Mouse (Mus musculus): ENCODE data around the gene Csnka2ip.

Csnka2ip gene

GRCm38 (mm10) chr16:64602308-64602707 lies at the start of gene Csnka2ip:
Csnka2ip (minus strand) TSS chr16:64602408.
- DNase-seq (ENCODE audit: low read depth, low spot score), result no peak

GRCm38 (mm10) chr16:64649594-64650290 lies 47.5 kb upstream of the Csnka2ip start:
- DNase-seq (ENCODE audit: low read depth, low spot score), result no peak

DNA sequence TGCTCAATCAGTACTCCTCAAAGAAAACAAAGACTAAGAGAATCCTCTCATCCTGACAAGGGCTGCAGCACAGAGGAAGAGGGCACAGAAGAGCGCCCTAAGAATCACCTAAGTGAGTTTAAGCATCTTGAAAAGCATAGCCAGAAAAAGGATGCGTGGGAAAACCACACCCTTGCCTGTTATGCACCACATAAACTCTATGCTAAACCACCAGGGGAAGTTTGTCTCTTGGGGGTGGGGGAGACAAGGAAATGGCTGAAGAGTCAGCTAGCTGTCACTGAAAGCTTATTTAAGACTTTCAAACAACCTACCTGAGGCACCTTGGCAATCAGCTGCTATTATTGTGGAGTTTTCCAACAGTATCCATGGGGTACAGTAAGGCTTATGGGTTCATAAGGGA lies 45.6 kb upstream of the Csnka2ip start:
- DNase-seq (ENCODE audit: low read depth, low spot score), result no peak

DNA sequence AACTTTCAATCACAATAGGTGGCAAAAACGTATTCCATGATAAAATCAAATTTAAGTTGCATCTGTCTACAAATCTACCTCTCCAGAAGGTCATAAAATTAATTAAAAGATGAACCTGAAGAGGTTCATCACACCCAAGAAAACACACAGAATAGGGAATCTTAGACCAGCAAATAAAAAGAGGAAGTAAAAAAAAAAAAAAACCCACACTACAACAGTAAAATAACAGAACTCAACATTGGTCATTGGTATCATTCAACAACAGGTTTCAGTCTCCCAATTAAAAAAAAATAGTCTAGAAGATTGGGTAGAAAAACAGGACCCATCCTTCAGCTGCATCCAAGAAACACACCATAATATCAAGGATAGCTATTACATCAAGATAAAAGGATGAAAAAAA lies 32.9 kb upstream of the Csnka2ip start:
- DNase-seq (ENCODE audit: low read depth, low spot score), result no peak

DNA sequence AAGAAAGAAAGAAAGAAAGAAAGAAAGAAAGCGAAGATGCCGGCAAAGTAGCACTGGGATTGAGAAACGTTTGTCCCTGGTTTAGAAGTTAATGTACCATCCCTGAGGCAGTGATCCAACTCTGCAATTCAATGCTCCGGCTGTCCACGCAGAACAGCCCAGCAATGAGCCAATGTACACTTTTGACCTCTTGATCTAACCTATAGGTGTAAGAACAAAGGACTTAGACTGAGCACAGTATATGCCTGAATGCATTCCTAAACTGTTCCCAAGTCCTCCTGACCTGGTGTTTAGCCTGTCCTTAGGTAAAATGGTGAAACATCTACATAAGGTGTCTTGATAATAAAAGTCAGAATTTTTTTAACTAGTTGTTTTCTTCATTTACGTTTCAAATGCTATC lies 17.9 kb upstream of the Csnka2ip start:
- no peak for DNase-seq (ENCODE audit: low read depth, low spot score)

- DNase-seq (ENCODE audit: low read depth, low spot score), result no peak
Observed at GRCm38 (mm10) chr16:64614648-64615047, 12.4 kb upstream of the Csnka2ip start.

DNA sequence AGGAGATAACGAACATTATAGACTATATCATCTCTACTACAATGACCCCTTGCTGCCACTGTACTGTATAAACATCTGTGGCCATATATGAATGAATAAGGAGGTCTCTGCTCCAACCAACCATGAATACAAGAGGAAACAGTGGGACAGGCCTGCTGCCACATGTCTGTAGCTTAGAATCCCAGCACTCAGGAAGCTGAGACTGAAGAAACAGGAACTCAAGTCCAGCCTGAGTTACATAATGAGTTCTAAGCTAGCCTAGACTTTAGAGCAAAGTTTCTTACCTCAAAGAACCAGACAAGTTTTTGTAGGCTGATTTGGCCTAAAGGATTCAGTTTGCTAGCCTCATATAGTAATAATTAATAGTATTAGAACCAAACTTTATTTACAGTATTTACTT lies 5.6 kb upstream of the Csnka2ip start:
- no peak for DNase-seq (ENCODE audit: low read depth, low spot score)

DNA sequence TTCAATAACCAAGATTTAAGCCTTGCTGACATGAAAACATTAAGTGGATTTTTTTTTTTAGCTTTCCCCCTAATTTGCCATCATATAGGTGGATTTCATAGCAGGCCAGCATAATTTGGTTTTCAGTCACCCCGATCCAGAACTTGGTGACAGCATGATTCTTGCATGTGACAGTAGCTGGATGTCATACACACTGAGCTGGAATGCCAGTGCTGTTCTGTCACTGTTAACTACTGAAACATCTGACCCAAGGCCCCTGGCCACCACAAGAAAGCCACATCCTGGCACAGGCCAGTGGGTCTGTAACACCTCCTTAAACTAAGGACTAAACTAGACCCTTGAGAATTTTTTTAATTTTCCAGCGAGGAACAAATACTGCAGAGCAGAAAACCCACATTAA lies 15.4 kb downstream of the Csnka2ip start:
- no peak for DNase-seq (ENCODE audit: low read depth, low spot score)

DNA sequence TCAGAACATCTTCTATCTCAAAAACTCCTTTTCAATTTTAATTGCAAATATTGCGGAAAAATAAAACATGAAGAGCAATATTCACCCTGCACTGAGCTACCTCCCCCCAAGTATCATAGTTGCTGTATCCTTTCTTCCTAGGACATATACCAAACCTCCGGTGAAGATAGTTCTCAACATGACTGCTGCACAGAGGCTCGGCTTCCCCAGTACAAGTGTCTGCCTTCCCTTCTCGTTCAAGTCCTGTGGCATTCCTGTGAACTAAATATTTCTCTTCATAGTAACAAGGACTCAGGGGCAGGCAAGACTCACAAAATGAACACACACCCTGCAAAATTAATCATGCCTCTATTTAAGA lies 16.0 kb downstream of the Csnka2ip start:
- DNase-seq (ENCODE audit: low read depth, low spot score), result no peak

DNA sequence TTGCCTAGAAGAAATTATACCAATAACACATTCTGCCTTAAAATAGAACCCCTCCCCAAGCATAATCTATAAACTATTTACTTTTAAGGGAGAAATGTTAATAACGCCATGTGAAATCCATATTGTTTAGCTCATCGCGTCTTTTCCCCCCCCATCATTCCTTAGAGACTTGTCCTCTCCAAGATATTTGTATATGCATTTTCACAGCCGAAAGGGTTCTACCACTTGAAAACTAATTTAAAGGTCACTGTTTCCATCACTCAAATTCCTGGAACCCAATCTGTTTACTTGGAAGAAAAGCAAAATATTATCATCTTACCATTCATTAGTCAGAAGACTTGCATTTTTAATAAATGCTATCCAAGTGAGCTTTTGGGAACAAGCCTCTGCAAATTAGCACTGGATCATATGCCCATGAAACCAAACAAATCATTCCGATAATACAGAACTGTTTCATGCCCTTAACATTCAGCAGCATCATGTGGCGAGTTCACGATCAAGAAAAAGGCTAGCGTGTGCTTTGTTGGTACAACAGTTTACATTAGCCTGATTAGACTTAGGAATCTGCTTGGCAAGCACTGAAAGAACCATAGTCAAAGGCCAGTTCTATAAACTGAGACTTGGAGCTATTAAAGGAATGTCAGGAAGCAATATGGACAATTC lies 16.5 kb downstream of the Csnka2ip start:
- no peak for DNase-seq (ENCODE audit: low read depth, low spot score)

DNA sequence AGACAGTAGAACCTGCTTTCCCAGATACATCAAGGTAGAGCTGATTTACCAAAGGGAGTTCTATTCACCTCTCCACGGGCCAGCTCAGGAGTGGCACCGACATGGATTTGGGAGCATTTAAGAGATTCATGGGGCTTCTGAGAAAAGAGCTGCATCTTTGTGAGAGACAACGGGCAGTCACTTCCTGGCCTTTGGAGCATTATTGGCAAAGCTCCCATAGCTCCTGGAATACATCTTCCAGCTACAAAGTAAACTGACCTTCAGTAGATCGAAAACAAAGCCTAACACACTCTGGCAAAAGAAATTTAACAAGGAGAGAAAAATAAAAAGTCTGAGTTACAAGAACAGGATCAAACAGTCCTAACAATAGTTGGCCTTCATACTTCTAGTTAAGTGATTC lies 17.6 kb downstream of the Csnka2ip start:
- no peak for DNase-seq (ENCODE audit: low read depth, low spot score)

DNA sequence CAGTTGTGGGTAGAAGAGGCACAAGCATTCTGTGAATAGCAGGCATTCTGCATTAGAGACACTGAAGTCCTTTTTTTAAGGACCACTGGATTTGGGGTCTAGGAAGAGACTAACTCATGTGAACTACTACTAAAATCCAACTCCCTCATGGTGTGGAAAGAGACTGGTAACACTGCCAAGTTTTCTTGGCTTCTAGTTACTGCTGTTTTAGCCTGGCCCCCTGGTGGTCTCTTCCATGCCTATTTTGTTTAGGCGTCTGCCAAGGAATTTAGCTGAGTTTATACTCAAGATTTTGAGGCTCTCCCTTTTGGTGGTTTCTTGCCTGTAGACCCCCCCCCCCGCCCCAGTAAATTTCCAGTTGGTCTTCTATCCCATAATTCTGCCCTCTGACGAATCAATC lies 18.8 kb downstream of the Csnka2ip start:
- DNase-seq (ENCODE audit: low read depth, low spot score), result no peak

DNA sequence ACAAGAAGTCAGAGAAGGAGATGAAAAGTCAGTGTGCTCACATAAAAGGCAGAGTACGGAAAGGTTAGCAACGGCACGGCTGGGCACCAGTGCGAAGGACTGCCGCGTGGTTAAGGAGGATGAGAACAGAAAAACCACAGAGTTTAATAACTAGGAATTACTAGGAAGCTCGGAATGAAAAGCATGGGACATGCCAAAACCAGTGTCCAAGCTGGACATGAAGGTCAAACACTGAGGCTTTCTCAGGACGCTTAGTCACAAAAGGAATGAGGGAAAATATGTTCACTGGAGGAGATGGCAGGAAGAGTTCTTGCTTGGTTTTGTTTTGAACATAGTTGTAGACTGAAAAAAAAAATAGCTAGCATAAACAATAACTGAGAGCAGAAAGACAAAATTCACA lies 32.7 kb downstream of the Csnka2ip start:
- DNase-seq (ENCODE audit: low read depth, low spot score), result no peak

DNA sequence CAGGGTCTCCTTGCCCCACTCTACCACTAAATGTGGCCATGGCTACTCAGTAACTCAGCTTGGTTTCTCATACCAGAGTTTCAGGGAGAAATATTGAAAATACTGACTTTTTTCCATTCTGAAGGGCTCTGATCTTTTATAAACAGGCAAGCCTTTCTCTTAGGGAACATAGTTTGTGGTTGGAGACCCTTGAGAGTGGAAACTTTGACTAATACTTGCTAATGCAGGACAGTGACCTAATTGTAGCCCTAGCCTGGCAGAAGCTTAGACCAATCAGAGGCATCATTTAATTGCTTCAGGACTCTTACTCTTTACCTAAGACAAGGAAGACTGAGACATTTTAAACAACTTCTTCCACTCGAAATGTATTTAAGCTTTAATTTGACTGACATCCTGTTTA lies 39.1 kb downstream of the Csnka2ip start:
- DNase-seq (ENCODE audit: low read depth, low spot score), result no peak

DNA sequence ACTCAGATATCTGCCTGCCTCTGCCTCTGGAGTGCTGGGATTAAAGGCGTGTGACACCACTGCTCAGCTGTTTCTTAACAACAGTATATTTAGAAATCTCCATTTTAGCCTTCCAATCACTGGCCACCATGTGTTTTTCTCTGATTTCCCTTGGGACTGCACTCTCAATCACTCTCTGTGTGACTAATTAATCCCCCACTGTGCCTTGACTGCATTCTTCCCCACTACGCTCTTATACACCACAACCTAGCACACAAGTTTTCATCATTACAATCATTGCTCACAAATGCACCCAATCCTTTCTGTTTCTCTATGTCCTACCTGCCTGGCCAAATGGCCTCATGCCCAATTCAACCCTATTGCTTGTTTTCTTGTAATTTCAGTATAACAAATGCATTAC lies 43.7 kb downstream of the Csnka2ip start:
- no peak for DNase-seq (ENCODE audit: low read depth, low spot score)

DNA sequence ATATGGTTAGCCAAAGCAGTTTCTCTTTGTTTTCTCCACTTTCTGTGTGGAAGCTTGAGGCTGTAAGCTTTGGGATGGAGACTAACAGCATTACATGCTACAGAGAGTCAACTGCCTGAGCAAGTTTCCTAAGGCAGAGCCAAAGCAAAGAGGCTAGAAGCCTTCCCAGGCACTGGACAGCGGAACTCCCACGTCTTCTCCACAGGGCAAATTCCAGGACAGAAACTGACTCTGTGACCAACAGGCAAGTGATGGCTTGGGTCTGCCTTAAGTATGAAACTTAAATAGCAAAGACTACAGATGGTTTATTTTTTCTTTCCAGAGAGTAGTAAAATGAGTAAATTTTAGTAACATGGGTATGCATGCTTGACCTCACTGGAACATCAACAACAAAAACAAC lies 75.3 kb downstream of the Csnka2ip start:
- DNase-seq (ENCODE audit: low read depth, low spot score), result no peak

DNA sequence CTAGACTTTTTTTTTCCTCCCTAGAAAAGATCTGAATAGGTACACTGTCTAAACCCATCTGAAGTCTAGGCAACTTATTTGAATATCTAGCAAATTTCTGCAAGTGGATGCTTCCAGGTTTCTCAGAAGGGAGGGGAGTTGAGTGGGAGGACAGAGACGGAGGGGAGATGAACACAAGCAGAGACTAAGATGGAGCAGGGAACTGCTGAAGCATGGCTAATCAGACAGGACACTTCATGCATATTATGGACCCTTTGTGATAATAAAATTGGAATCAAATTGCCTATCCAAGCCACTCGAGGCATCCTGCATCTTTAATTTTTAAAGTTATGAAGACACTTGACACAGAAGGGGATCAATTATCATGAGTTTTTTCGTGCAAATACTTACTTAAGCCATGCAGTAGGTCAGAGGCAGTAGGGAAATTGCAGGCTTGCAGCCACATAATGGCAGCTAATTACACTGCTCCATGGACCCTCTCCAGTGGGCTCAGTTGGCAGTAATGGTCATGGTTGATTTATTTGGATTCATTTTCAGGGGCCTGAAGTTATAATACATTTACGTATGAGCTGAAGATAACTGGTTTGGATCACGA lies 78.1 kb downstream of the Csnka2ip start:
- DNase-seq (ENCODE audit: low read depth, low spot score), result no peak

DNA sequence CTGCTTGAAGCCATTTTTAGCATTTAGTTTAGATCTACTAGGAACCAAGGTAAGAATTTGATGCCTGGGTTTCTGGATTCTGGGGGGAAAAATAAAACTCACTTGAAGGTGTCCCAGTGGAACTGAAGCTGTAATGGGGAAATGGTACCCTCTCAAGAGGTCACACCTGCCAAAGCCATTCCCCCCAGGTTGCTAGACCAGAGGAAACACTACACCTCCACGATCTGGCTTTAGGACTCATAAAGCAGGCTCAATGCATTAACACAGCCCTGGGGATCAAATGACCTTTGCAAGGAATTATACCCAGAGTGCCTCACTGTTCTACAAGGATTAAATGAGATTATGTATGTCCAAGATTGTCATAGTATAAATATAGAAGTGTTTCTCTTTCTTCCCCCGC lies 88.8 kb downstream of the Csnka2ip start:
- no peak for DNase-seq (ENCODE audit: low read depth, low spot score)
